Mouse (Mus musculus): ENCODE measurements around the gene Kcnj10.

The Kcnj10 gene

GRCm38 (mm10) chr1:172333512-172333911 lies 7.5 kb upstream of the Kcnj10 start:
- no peak for DNase-seq (ENCODE audit: low spot score)

- no peak for DNase-seq (ENCODE audit: low spot score)
These were observed 5.2 kb upstream of the Kcnj10 start for GRCm38 (mm10) chr1:172335804-172336203.

- no peak for DNase-seq (ENCODE audit: low spot score)
These were observed 3.4 kb upstream of the Kcnj10 start for GRCm38 (mm10) chr1:172337411-172338185.

GRCm38 (mm10) chr1:172341386-172341785 lies 376 bp downstream of the Kcnj10 start:
- no peak for DNase-seq (ENCODE audit: low spot score)

GRCm38 (mm10) chr1:172342729-172343128 lies 1.7 kb downstream of the Kcnj10 start:
- no peak for DNase-seq (ENCODE audit: low spot score)

GRCm38 (mm10) chr1:172343914-172344313 lies 2.9 kb downstream of the Kcnj10 start:
- no peak for DNase-seq (ENCODE audit: low spot score)

DNA sequence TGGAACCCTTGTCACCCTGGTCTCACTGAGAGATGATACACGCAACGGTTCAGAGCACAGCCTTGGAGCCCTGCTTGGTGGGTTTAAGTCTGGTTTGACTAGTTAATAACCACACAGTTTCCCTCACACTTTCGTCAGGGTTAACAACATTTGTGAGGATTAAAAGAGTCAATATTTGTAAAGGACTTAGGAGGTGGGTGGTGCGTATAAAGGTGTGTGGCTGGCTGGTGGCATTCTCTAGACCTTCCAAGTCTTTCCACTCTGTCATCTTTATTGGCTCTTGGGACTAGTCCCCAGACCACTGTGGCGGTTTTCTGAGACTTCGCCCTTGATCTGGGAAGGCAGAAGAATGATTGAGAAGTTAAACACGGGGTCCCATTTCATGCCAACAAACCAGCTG lies 3.8 kb downstream of the Kcnj10 start:
- no peak for DNase-seq (ENCODE audit: low spot score)

DNA sequence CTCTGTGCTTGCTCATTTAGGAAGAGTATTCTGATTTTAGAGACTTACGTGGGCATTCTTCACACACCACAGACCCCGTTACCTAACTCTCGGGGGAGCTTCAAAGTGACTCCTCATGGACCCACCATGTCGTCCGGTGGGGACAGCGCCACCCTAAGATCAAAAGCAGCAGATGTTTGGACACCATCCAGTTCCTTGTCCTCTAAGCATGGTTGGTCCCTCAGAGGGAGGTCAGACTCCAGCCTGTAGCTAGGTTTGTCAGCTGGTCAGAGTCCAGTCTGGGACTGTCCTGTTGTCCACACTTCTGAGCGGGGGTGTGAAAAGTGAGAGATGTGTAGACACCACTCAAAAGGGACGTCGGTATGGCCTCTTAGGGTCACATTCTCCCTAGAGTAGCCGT lies 5.7 kb downstream of the Kcnj10 start:
- DNase-seq (ENCODE audit: low spot score) = no peak

DNA sequence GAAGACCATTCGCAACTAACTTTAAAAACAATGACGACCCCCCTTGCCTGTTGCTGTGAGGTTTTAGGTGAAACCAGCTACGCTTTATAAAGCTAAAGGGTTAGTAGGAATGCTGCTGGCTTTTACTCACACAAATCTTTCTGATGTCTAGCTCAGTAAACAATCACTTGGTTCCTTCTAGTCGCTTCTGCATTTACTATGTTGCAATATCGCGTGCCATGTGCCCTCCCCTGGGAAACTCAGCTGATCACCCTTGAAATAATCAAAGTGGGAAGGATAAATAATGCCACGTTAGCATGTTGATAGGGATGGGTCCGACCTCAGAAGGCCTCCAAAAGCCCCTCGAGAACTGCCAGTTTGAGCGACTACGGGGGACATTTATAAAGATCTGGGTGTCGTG lies 6.4 kb downstream of the Kcnj10 start:
- no peak for DNase-seq (ENCODE audit: low spot score)

GRCm38 (mm10) chr1:172349504-172349903 lies 8.5 kb downstream of the Kcnj10 start:
- no peak for DNase-seq (ENCODE audit: low spot score)

- peak; percentile 51 for DNase-seq (ENCODE audit: low spot score)
These were observed 9.2 kb downstream of the Kcnj10 start for GRCm38 (mm10) chr1:172349916-172350812.

DNA sequence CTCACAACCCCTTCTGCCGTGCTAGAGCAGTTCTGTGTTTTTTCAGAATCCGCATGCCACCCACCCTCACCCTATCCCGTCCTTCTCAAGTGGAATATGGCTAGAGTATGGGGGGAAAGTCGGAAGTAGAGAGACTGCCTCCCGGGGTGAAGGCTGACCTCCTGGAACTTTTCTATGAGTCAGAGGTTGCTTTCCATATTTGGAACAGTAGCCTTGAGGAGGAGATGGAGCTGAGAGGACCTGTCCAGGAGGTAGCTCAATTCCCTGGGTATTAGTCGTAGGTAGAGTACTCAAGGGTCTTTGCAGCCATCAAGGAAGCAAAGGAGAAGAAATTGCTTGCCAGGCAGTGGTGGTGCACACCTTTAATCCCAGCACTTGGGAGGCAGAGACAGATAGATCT lies 11.0 kb downstream of the Kcnj10 start:
- DNase-seq (ENCODE audit: low spot score) = no peak

- no peak for DNase-seq (ENCODE audit: low spot score)
These were observed 11.4 kb downstream of the Kcnj10 start for GRCm38 (mm10) chr1:172352453-172352852.

GRCm38 (mm10) chr1:172355336-172355735 lies 14.3 kb downstream of the Kcnj10 start:
- no peak for DNase-seq (ENCODE audit: low spot score)

DNA sequence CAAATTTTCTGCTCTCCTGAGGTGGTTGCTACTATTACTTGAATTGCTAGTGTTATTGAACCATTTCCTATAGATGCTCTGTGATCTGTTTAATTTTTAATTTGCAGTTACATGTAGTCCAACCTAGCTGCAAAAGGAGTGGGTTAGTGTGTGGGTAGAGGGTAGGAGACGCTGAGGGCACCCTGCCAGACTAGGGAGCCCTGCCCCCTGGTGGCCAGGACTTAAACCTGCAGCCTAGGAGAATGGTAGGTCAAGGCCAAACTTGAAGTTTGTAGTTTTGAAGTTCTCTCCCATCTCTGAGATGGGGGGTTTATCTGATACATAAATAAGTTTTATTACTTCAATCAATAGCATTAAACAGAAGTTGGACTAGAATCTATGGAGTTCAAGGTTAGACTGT lies 16.5 kb downstream of the Kcnj10 start:
- DNase-seq (ENCODE audit: low spot score) = peak; percentile 49

DNA sequence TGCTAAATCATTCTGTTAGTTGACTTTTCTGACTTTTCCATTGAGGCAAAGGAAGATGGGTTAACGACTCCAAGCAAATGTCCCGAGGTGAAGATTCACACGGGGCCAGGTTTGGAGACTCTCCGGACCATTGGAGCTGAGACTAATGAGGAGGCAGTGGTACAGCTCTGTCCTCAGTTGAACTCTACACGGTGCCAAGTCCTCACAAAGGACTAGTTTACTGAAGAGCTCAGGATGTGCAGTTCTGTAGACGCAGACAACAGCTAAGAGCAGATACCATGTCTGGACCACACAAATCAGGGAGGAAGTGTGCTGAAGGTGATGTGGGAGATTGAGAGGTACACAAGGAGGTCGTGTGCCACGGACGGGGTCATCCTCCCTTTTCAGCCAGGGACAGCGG lies 17.3 kb downstream of the Kcnj10 start:
- no peak for DNase-seq (ENCODE audit: low spot score)

GRCm38 (mm10) chr1:172364684-172365083 lies 23.7 kb downstream of the Kcnj10 start:
- peak; percentile 21 for DNase-seq (ENCODE audit: low spot score)

DNA sequence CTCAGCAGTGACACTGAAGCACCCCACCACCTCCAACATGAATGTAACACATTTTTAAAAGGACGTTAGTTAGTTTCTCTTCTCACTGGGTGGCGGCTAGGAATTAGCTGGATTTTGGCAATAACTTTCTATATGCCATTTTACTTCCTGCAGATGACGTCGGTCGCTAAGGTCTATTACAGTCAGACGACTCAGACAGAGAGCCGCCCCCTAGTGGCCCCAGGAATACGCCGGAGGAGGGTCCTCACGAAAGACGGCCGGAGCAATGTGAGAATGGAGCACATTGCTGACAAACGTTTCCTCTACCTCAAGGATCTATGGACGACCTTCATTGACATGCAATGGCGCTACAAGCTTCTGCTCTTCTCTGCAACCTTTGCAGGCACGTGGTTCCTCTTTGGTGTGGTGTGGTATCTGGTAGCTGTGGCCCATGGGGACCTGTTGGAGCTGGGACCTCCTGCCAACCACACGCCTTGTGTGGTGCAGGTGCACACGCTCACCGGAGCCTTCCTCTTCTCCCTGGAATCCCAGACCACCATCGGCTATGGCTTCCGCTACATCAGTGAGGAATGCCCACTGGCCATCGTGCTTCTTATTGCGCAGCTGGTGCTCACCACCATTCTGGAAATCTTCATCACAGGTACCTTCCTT lies 27.9 kb downstream of the Kcnj10 start:
- DNase-seq (ENCODE audit: low spot score) = peak; percentile 22

DNA sequence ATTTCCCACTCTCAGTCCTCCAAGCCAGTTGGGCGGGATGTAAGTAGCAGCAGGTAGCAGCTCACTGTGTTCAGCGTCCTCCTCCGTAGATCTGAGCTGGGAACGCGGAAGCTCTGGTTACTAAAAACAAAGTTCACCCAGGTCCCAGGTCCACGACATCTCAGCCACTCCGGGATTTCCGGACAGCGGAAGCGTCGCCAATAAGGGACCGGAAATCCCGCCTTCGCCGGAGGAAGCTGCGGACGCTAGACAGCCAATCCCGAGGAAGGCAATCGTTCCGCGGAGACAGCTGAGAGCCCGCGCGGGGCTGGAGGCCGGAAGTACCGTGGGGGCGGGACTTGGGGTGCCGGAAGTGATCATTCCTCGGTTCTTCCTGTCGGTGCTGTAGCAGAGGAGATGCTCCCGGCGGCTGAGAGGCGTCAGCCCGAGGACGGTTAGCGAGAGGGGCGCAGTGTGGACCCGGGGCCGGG lies 35.2 kb downstream of the Kcnj10 start, which contains the start of gene Pigm:
TSS of gene Pigm (plus strand) at position 349 of the 470 bp plus-strand sequence.
- peak; percentile 99 for DNase-seq (ENCODE audit: low spot score)

DNA sequence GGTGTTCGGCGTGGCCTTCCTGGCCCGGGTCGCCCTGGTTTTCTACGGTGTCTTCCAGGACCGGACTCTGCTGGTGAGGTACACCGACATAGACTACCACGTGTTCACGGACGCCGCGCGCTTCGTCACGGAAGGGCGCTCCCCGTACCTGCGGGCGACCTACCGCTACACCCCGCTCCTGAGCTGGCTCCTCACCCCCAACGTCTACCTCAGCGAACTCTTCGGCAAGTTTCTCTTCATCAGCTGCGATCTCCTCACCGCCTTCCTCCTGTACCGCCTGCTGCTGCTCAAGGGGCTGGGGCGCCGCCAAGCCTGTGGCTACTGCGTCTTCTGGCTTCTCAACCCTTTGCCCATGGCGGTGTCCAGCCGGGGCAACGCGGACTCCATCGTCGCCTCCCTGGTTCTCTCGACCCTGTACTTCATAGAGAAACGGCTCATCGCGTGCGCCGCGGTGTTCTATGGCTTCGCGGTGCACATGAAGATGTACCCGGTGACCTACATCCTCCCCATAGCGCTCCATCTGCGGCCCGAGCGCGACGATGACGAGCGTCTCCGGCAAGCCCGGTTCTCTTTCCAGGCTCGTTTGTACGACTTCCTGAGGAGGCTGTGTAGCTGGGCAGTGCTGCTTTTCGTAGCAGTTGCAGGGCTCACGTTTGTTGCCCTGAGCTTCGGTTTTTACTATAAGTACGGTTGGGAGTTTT lies 35.9 kb downstream of the Kcnj10 start:
- no peak for DNase-seq (ENCODE audit: low spot score)

DNA sequence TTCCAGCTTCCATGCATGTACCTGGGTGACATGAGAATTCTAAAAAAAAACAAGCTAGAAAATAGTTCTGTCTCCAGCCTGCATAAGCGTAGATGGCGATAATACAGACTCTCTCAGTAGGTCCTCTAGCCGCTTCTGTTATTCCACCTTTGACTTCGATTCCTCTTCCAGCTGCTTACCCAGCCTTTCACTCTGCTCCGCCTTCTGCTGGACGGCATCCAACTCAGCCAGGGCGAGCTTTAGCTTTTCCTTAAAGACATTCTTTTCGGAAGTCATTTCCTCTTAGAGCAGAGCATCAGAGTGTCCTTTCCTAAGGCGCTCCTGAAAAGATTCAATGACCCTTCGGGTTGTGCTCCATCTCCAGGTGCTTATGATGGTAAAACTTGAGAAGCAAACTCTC lies 39.1 kb downstream of the Kcnj10 start:
- DNase-seq (ENCODE audit: low spot score) = peak; percentile 61

GRCm38 (mm10) chr1:172382090-172382489 lies 41.1 kb downstream of the Kcnj10 start:
- DNase-seq (ENCODE audit: low spot score) = no peak

Measured in urinary bladder, postnatal 14 days (tissue).